Mouse (Mus musculus) cerebellum, adult 18-20 months (tissue): ENCODE data around the gene Gpr34.

Experiments
- DNase-seq, 2 experiments: peaks; one replicate each; pipeline ENCODE4 v3.0.0; 2021

Gpr34 gene

GRCm38 (mm10) chrX:13631599-13632283, at the start of gene Gpr34:
Gene Gpr34 (plus strand): TSS chrX:13632089.
- DNase-seq: no peak

DNA sequence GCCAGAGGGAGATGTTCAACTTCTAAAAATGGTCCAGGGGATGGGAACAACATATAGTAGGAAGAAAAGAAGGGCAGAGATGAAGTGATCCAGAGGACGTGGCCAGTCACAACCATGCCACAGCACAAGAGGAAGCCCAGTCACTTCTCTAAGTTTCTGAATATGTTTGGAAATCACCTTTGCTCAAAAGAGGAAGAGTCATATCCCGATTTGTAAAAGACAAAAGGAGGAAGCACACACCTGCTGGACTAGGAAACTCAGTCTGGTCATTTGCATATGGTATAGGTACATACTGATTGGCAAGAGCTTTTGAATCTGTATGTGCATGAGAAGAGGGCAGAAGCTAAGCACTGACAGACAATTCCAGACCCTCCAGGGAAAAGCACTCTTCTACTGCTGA, 32.5 kb upstream of the Gpr34 start:
- DNase-seq: no peak

- no peak for DNase-seq
Measured at GRCm38 (mm10) chrX:13599966-13600365, 31.9 kb upstream of the Gpr34 start.

GRCm38 (mm10) chrX:13606741-13607140, 25.1 kb upstream of the Gpr34 start:
- DNase-seq: no peak

GRCm38 (mm10) chrX:13607752-13608151, 24.1 kb upstream of the Gpr34 start:
- no peak for DNase-seq

DNA sequence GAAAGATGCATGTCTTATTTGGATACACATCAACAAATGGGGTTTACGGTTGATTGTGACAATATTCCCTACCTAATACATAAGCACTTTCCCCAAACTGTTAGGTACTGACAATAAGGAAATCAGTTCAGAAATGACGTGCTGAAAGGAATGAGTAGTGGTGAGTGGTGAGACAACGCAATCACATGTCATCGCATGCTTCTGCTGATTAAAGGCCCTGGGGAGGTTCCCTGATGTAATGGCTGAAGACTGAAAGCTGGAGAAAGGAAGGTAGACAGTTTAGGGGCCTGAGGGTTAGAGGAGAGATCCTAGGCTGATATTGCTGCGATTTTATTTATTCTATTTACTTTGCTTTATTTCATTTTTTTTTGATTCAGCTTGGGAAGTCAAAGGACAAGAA, 20.8 kb upstream of the Gpr34 start:
- DNase-seq: no peak

- DNase-seq: no peak
Measured at GRCm38 (mm10) chrX:13612115-13612514, 19.8 kb upstream of the Gpr34 start.

- DNase-seq: no peak
Measured at GRCm38 (mm10) chrX:13616726-13617125, 15.2 kb upstream of the Gpr34 start.

- no peak for DNase-seq
Measured at GRCm38 (mm10) chrX:13617294-13617693, 14.6 kb upstream of the Gpr34 start.

- no peak for DNase-seq
Measured at GRCm38 (mm10) chrX:13618476-13618875, 13.4 kb upstream of the Gpr34 start.

GRCm38 (mm10) chrX:13621473-13621872, 10.4 kb upstream of the Gpr34 start:
- no peak for DNase-seq

- no peak for DNase-seq
Measured at GRCm38 (mm10) chrX:13622654-13623053, 9.2 kb upstream of the Gpr34 start.

DNA sequence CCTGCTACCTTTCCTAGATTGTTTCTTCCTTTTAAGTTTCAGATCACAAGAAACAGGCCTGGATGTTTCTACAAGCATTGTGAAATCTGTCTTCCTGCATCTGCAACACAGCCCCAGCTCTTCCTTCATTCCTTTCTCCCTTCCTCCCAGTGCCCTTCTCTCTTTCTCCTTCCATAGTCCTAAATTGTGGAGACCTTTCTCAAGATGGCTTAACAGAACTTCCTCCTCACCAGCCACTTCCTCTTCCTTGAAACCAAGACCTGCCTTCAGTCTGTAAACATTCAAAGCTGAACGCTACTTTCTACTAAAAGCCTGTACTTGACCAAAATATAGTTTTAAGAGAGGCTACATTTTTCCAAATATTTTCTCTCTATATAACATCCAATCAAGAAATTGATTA, 4.5 kb downstream of the Gpr34 start:
- DNase-seq: no peak

- no peak for DNase-seq
Measured at GRCm38 (mm10) chrX:13638894-13639293, 7.0 kb downstream of the Gpr34 start.

DNA sequence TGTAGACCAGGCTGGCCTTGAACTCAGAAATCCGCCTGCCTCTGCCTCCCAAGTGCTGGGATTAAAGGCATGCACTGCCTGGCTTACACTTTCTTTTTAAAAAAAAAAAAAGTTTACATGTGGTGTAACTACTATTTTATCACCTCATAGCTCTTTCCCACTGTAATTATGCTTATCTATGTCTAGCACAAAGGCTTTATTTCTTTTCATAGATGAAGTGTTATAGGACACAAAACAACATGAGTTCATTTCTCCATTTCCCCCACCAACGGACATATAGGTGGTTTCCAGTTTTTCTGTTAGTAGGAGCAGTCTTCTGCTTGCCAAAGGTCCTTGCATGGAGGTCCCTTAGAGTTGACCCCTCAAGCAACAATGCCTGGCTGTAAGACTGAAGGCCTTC, 20.0 kb downstream of the Gpr34 start:
- no peak for DNase-seq

DNA sequence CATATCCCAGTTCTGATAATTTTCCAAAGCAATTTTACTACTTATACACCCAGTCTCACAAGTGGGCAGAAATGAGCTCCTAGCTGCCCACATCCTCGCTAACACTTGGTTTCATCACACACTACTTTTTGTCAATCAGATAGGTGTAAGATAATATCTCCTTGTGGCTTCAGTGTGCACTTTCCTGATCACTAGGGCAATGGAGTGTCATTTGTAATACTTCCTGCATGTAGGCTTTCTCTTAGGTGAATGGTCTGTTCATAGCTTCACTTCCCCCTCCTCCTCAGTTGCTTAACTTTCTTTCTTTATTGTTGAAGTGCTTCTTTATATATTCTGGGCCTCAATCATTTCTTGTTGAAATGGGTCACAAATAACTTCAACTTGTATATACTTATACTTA, 20.4 kb downstream of the Gpr34 start:
- no peak for DNase-seq

GRCm38 (mm10) chrX:13655005-13655421, 23.1 kb downstream of the Gpr34 start:
- DNase-seq: no peak

DNA sequence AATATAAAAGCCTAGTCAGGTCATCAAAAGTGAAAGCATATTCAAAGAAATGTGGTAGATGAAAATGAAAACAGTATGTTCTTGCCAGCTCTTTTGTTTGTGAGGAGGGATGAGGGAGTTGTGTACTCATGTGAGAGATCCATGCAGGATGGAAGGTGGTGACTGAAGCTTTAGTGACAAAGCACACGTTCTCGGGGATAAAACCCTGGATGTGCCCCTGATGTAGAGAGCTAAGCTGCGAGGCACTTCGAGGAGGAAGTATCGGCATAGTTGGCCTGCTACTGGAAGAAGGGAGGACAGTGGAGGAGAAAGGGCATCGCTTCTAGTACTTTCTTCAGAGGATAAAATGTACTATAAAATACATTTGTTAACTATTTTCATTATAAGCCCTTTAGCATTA, 24.0 kb downstream of the Gpr34 start:
- no peak for DNase-seq

GRCm38 (mm10) chrX:13656721-13657120, 24.8 kb downstream of the Gpr34 start:
- peak; percentile 30 to 65 for DNase-seq

- no peak for DNase-seq
Measured at GRCm38 (mm10) chrX:13658616-13659140, 26.8 kb downstream of the Gpr34 start.

GRCm38 (mm10) chrX:13659201-13659890, 27.5 kb downstream of the Gpr34 start:
- DNase-seq: no peak

GRCm38 (mm10) chrX:13661063-13661462, 29.2 kb downstream of the Gpr34 start, which contains the start of gene Gpr82:
Gene Gpr82 (plus strand): TSS chrX:13661363.
- no peak for DNase-seq

- no peak for DNase-seq
Measured at GRCm38 (mm10) chrX:13668867-13669266, 37.0 kb downstream of the Gpr34 start.

- no peak for DNase-seq
Measured at GRCm38 (mm10) chrX:13670342-13670741, 38.5 kb downstream of the Gpr34 start.
